Mouse (Mus musculus): ENCODE results near the gene Chmp4b. TPM values are rescaled to one million over a fixed set of nuclear protein-coding genes. Genes with fewer than 3 reads are reported as not detected.

Gene Chmp4b
- polyA plus RNA-seq, 1 experiment = 116 TPM

DNA sequence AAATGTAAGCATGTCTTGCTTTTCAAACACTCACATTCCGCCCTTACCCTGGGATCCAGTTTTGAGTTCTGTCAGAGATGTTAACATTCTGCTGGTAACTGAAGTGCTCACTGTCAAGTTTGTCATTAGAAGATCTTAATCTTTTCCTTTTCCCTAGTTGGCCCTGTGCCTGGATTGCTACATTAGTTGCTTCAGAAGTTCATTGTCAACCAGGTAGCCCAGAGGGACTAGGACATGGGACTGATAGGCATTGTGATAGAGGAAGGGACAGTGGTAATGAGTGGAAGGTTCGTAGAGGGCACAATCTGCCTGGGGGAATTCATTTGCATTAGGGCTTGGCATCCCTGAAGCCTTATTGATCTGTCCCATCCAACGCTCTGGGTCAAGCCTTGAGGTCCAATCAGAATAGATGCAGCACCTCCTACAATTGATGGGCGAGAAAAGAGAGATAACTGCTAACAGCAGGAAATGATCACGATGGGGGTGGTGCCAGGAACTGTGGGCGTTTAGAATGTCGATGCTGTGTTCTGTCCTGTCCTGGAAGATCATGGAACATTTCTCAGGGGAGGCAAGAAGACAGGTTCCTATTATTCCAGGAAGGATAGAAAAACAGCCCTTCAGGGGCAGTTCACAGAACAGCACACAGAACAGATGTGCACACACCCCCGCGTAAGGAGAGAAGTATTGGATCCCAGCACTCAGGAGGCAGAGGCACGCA, 42.3 kb upstream of the Chmp4b start:
- Histone ChIP-seq H3K36me3 (ENCODE audit: control insufficient read depth, insufficient read depth, low read length, poor library complexity, severe bottlenecking) (no peaks in the 10 kb centered on the region), H3K4me3 (ENCODE audit: low read depth, low read length) (no peak overlapping the region), H3K9ac (ENCODE audit: low read depth, poor library complexity, severe bottlenecking) (no peak overlapping the region), H3K4me1 (ENCODE audit: control insufficient read depth, insufficient read depth, low read length) (no peaks in the 10 kb centered on the region), H3K27ac (ENCODE audit: insufficient read depth, low read length) (no peak overlapping the region), H3K27me3 (ENCODE audit: control insufficient read depth, insufficient read depth, low read length, poor library complexity, severe bottlenecking) (no peaks in the 10 kb centered on the region), H3K9me3 (replicated peaks; ENCODE audit: control insufficient read depth, insufficient read depth, low read length, poor library complexity, severe bottlenecking) (no peaks in the 10 kb centered on the region)
- no peak for TF ChIP-seq POLR2A (IDR thresholded peaks at IDR 0.05; ENCODE audit: insufficient read depth, low read length)

DNA sequence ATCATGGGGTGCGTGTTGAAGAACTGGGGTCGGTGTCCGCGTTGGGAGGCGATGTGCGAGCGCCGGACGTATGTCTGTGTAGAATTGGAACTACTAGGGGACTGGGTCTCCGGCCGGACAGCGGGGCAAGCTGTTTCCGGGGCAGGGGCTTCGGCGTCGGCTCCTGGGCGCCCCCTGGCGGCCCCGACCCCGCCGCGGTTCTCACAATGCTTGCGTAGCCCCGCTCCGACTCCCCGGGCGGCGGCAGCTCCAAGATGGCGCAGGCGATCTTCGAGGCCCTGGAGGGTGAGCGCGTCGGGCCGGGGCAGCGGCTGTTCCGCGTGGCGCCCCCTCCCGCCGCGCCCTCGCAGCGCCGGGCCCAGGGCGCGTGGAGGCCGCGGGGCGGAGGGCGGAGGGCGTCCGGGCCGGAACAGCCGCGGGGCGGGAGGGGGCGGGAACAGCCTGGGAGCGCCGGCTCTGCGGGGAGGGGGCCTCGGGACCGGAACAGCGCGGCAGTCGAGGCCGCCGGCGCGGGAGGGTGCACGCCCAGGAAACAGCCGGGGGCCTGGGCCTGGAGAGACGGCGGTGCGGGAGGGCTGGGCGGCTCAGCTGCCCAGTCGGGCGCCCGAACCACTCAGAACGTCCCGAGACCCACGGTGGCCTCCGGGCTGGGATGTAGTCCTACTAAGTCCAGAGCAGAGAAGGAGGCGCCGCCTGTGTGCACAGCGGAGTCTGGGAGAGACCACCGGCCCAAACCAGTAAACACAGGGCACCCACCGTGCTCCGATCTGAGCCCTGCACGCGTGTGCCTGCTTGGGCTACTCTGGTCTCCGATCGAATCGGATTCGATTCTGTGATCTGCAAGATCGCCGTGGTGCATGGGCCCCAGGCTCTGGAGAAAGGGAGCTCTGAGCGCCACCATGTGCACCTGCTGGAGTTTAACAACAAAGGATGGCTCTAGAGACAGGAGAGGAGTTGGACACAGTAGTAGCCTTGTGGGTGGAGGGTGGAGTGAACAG, 38.1 kb upstream of the Chmp4b start, which contains the start of the genes Zfp341 and 4930519P11Rik:
Gene Zfp341 (plus strand): TSS at position 180 of the 998 bp plus-strand sequence.
Gene 4930519P11Rik (minus strand): TSS at position 320 of the 998 bp plus-strand sequence.
- Histone ChIP-seq H3K4me1 (ENCODE audit: control insufficient read depth, insufficient read depth, low read length) (no peaks in the 10 kb centered on the region), H3K9me3 (replicated peaks; ENCODE audit: control insufficient read depth, insufficient read depth, low read length, poor library complexity, severe bottlenecking) (no peaks in the 10 kb centered on the region), H3K36me3 (ENCODE audit: control insufficient read depth, insufficient read depth, low read length, poor library complexity, severe bottlenecking) (no peaks in the 10 kb centered on the region), H3K27ac (ENCODE audit: insufficient read depth, low read length) (peak within 1 kb of the TSS; percentile 95), H3K27me3 (ENCODE audit: control insufficient read depth, insufficient read depth, low read length, poor library complexity, severe bottlenecking) (no peaks in the 10 kb centered on the region), H3K4me3 (ENCODE audit: low read depth, low read length) (peak within 1 kb of the TSS; percentile 87), H3K9ac (ENCODE audit: low read depth, poor library complexity, severe bottlenecking) (peak within 1 kb of the TSS; percentile 90)
- TF ChIP-seq EP300 (IDR thresholded peaks at IDR 0.05; ENCODE audit: insufficient read depth, low read depth, low read length) (no peak; the same call in 1 of the 2 replicates), CTCF (IDR thresholded peaks at IDR 0.05; ENCODE audit: low read depth, low read length) (peak; percentile 52), POLR2A (IDR thresholded peaks at IDR 0.05; ENCODE audit: insufficient read depth, low read length) (peak; percentile 24)

- Histone ChIP-seq H3K9me3 (replicated peaks; ENCODE audit: control insufficient read depth, insufficient read depth, low read length, poor library complexity, severe bottlenecking) (no peaks in the 10 kb centered on the region), H3K9ac (ENCODE audit: low read depth, poor library complexity, severe bottlenecking) (peak overlapping the region; percentile 90), H3K27ac (ENCODE audit: insufficient read depth, low read length) (no peak overlapping the region), H3K4me3 (ENCODE audit: low read depth, low read length) (peak overlapping the region; percentile 18; the same call in 1 of the 2 replicates), H3K27me3 (ENCODE audit: control insufficient read depth, insufficient read depth, low read length, poor library complexity, severe bottlenecking) (no peaks in the 10 kb centered on the region), H3K36me3 (ENCODE audit: control insufficient read depth, insufficient read depth, low read length, poor library complexity, severe bottlenecking) (no peaks in the 10 kb centered on the region), H3K4me1 (ENCODE audit: control insufficient read depth, insufficient read depth, low read length) (no peaks in the 10 kb centered on the region)
- TF ChIP-seq EP300 (IDR thresholded peaks at IDR 0.05; ENCODE audit: insufficient read depth, low read depth, low read length) (no peak), POLR2A (IDR thresholded peaks at IDR 0.05; ENCODE audit: insufficient read depth, low read length) (no peak), CTCF (IDR thresholded peaks at IDR 0.05; ENCODE audit: low read depth, low read length) (no peak)
These were observed 36.5 kb upstream of the Chmp4b start for GRCm38 (mm10) chr2:154614841-154615576.

DNA sequence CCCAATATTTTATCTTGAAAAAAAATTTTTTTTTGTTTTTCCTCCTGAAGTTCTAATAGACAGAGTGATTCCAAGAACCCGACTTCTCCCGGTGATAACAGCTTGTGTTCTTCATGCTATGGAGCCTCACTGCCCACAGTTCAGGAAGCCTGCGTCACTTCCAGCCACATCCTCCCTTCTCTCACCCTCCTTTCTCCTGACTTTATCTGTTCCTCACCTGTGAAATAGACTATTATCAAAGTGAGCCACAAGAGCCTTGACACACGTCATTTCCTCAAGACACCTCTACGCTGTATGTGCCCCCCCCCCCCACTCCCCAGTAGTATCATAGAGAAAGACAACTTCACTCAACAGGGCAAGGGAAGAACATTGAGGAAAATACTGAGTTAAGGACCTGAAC, 35.8 kb upstream of the Chmp4b start:
- Histone ChIP-seq H3K27ac (ENCODE audit: insufficient read depth, low read length) (no peak overlapping the region), H3K4me1 (ENCODE audit: control insufficient read depth, insufficient read depth, low read length) (no peaks in the 10 kb centered on the region), H3K9me3 (replicated peaks; ENCODE audit: control insufficient read depth, insufficient read depth, low read length, poor library complexity, severe bottlenecking) (no peaks in the 10 kb centered on the region), H3K27me3 (ENCODE audit: control insufficient read depth, insufficient read depth, low read length, poor library complexity, severe bottlenecking) (no peaks in the 10 kb centered on the region), H3K4me3 (ENCODE audit: low read depth, low read length) (no peak overlapping the region), H3K9ac (ENCODE audit: low read depth, poor library complexity, severe bottlenecking) (no peak overlapping the region), H3K36me3 (ENCODE audit: control insufficient read depth, insufficient read depth, low read length, poor library complexity, severe bottlenecking) (no peaks in the 10 kb centered on the region)
- TF ChIP-seq EP300 (IDR thresholded peaks at IDR 0.05; ENCODE audit: insufficient read depth, low read depth, low read length) = no peak
- TF ChIP-seq CTCF (IDR thresholded peaks at IDR 0.05; ENCODE audit: low read depth, low read length) = no peak
- TF ChIP-seq POLR2A (IDR thresholded peaks at IDR 0.05; ENCODE audit: insufficient read depth, low read length) = no peak

DNA sequence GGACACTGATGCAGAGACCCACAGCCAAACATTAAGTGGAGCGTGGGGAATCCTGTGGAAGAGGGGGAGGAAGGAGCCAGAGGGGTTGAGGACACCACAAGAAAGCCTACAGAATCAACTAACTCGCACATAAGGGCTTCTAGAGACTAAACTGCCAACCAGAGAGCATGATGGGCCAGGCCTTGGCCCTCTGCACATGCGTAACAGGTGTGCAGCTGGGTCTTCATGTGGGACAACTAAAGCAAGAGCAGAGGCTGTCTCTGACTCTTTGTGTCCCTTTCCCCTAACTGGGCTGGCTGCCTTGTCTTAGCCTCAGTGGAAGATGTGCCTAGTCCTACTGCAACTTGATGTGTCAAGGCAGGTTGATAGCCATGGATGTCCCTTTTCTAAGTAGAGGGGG, 34.4 kb upstream of the Chmp4b start:
- Histone ChIP-seq H3K27ac (ENCODE audit: insufficient read depth, low read length) (no peak overlapping the region), H3K27me3 (ENCODE audit: control insufficient read depth, insufficient read depth, low read length, poor library complexity, severe bottlenecking) (no peaks in the 10 kb centered on the region), H3K36me3 (ENCODE audit: control insufficient read depth, insufficient read depth, low read length, poor library complexity, severe bottlenecking) (no peaks in the 10 kb centered on the region), H3K4me3 (ENCODE audit: low read depth, low read length) (no peak overlapping the region), H3K9ac (ENCODE audit: low read depth, poor library complexity, severe bottlenecking) (no peak overlapping the region), H3K9me3 (replicated peaks; ENCODE audit: control insufficient read depth, insufficient read depth, low read length, poor library complexity, severe bottlenecking) (no peaks in the 10 kb centered on the region), H3K4me1 (ENCODE audit: control insufficient read depth, insufficient read depth, low read length) (no peaks in the 10 kb centered on the region)
- TF ChIP-seq EP300 (IDR thresholded peaks at IDR 0.05; ENCODE audit: insufficient read depth, low read depth, low read length) (no peak), POLR2A (IDR thresholded peaks at IDR 0.05; ENCODE audit: insufficient read depth, low read length) (no peak), CTCF (IDR thresholded peaks at IDR 0.05; ENCODE audit: low read depth, low read length) (no peak)
